Mouse (Mus musculus): ENCODE data around the gene Gm28230. TPM values are rescaled to one million over a fixed set of nuclear protein-coding genes. Genes with fewer than 3 reads are reported as not detected.

Gene Gm28230
- polyA plus RNA-seq, 1 experiment from 2014 or later: not detected

DNA sequence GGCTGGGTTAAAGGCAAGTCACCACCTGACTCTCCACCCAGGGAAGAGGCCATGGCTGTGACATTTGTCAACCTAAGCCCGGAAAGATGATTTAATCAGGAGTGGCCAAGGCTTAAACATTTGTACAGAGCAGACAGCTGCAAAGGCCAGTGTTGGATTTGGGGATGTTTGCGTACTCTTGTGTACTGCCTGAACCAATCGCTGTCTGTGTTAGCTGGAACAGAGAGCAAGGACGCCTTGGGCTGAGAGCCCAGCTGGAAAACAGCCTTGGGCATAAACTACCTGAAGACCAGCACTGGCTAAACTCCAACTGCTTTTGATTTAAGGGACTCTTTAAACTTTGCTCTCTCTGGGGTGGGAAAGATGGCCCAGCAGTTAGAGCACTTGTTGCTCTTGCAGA lies 17.9 kb upstream of the Gm28230 start:
- no peak overlapping the region for H3K9ac ChIP-seq
- ATAC-seq (ENCODE audit: low read depth) (no peak), DNase-seq (no peak)
- peaks cover 13% of the 10 kb centered on the region for H3K4me1 ChIP-seq (replicated peaks)
- H3K4me3 ChIP-seq (replicated peaks): no peak overlapping the region
- 42% methylated on average over 4 of the region's 4 CpGs for WGBS (ENCODE audit: insufficient replicate concordance)
- peaks cover 99% of the 10 kb centered on the region for H3K27me3 ChIP-seq
- H3K27ac ChIP-seq: no peak overlapping the region
- H3K4me2 ChIP-seq: no peak overlapping the region
- H3K9me3 ChIP-seq (replicated peaks): no peaks in the 10 kb centered on the region
- H3K36me3 ChIP-seq: no peaks in the 10 kb centered on the region

DNA sequence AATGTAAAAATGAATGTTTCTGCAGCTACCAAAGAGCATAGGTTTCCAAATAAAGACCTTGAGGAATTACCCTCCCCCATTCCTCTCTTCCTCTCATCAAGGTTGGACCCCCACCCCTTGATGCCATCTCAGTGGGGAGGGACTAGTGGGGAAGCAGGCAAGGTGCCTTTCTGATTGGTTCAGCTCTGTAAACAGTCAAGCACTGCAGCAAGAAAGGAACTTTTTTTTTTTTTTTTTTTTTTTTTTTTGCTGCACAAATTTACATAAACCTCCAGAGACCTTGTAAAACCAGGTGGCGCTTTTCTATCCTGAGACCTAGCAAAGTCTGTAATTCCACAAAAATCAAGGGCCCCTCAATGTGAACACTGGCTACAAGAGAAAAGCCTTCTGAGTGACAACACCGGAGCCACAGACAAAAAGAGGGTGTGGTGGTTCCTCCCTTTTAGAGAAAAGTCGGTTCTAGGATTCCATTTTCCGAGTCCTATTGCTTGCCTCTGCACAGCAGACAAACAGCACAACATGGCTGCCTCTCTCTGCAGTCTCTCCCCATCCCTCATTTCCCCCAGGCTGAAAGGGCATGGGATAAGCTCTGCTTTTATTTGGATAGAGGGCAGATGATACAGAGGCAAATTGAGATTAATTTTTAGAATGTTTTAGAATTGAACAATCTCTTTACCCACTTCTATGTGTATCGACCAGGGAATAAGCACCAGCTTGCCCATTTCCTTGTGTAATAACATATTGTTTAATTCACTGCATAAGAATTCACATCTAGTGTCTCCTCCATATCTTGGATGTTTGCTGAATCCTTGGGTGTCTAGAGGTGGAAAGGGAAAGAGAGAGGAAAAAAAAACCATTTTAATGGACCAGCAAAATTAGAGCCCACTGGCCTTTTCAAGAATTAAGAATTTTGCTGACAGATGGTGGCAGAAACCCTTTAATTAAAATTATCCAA lies 16.8 kb upstream of the Gm28230 start:
- H3K9ac ChIP-seq: no peak overlapping the region
- H3K4me1 ChIP-seq (replicated peaks): peaks cover 11% of the 10 kb centered on the region
- ATAC-seq (ENCODE audit: low read depth) (no peak), DNase-seq (no peak)
- H3K9me3 ChIP-seq (replicated peaks): no peaks in the 10 kb centered on the region
- no peak overlapping the region for H3K4me3 ChIP-seq (replicated peaks)
- H3K27me3 ChIP-seq: peaks cover 99% of the 10 kb centered on the region
- H3K36me3 ChIP-seq: no peaks in the 10 kb centered on the region
- H3K27ac ChIP-seq: no peak overlapping the region
- 15% methylated on average over 5 of the region's 5 CpGs for WGBS (ENCODE audit: insufficient replicate concordance)
- no peak overlapping the region for H3K4me2 ChIP-seq

DNA sequence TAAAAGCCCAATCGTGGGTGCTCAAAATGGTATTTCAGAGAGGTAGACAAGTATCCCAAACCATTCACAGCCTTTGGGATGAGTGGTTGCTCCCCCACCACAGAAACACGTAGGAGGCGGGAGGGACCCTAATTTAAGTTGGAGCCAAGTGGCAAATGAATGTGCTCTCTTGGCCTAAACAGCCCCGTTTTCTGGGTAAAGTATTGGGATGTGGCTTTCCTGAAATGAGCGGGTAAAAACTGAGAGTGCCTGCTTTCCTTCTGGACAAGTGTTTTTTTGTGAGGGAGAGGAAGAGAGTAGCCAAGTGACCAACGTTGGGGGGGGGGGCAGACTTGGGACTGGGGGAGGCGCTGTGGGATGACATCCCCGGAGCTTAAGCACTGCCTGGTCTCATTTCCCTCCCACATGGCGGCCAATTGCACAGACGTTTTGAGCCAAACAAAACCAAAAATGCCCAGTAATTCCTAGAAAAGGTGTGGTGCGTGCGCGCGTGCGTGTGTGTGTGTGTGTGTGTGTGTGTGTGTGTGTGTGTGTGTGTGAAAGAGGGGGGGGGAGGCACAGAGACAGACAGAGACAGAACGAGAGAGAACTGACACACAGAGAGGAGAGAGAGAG lies 15.5 kb upstream of the Gm28230 start:
- Histone ChIP-seq H3K9me3 (replicated peaks) (no peaks in the 10 kb centered on the region), H3K4me1 (replicated peaks) (no peaks in the 10 kb centered on the region), H3K27ac (no peak overlapping the region), H3K36me3 (no peaks in the 10 kb centered on the region), H3K4me3 (replicated peaks) (no peak overlapping the region), H3K9ac (no peak overlapping the region), H3K27me3 (peaks cover 99% of the 10 kb centered on the region), H3K4me2 (no peak overlapping the region)
- 3% methylated on average over 16 of the region's 16 CpGs for WGBS (ENCODE audit: insufficient replicate concordance)
- no peak for ATAC-seq (ENCODE audit: low read depth)
- no peak for DNase-seq

- H3K27ac ChIP-seq: no peak within 1 kb of the TSS
- H3K4me2 ChIP-seq: peak within 1 kb of the TSS; percentile 33
- no peaks in the 10 kb centered on the region for H3K4me1 ChIP-seq (replicated peaks)
- DNase-seq (no peak), ATAC-seq (ENCODE audit: low read depth) (no peak)
- WGBS (ENCODE audit: insufficient replicate concordance): under 1% methylated on average over 65 of the region's 65 CpGs
- peaks cover 99% of the 10 kb centered on the region for H3K27me3 ChIP-seq
- peak within 1 kb of the TSS; percentile 21 for H3K4me3 ChIP-seq (replicated peaks)
- H3K36me3 ChIP-seq: no peaks in the 10 kb centered on the region
- H3K9ac ChIP-seq: no peak within 1 kb of the TSS
- H3K9me3 ChIP-seq (replicated peaks): no peaks in the 10 kb centered on the region
Observed at GRCm38 (mm10) chr2:74711721-74712621, 14.6 kb upstream of the Gm28230 start, which contains the start of the genes Hoxd3 and Hoxd4. Hoxd3 (plus strand) TSS chr2:74711927. Hoxd4 (plus strand) TSS chr2:74711929.

- H3K4me2 ChIP-seq: no peak overlapping the region
- no peak for DNase-seq
- no peak for ATAC-seq (ENCODE audit: low read depth)
- H3K4me3 ChIP-seq (replicated peaks): no peak overlapping the region
- H3K9me3 ChIP-seq (replicated peaks): no peaks in the 10 kb centered on the region
- no peaks in the 10 kb centered on the region for H3K4me1 ChIP-seq (replicated peaks)
- WGBS (ENCODE audit: insufficient replicate concordance): 19% methylated on average over 19 of the region's 19 CpGs
- no peak overlapping the region for H3K27ac ChIP-seq
- H3K36me3 ChIP-seq: no peaks in the 10 kb centered on the region
- no peak overlapping the region for H3K9ac ChIP-seq
- H3K27me3 ChIP-seq: peaks cover 97% of the 10 kb centered on the region
Observed at GRCm38 (mm10) chr2:74713239-74714150, 13.0 kb upstream of the Gm28230 start.

DNA sequence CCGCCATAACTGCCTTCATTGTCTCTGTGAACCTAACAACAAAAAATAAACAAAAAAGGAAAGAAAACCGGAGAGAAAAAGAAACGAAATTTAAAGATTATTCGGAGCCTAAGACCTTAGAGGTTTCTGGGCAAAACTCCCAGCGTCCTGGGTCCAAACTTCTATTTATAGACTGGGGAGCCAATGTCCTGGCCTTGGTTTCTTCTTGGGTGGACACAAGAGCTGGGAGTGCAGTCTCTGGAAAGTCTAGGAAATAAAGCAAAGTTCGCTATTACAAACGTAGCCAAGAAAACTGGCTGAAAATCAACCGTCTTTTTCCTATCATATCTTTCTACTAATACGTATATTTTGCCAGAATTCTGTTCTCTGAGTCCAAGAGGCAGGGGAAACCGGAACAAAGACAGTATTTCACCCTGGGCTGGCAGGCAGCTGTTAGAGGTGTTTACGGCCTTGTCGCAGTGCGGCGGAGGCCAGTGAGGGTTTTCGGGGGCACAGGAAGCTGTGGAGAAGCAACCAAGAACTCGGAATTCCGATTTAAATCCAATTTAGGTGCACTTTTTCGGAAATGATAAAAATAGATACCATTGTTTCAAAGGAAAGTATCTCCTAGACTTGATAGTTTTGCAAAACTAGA lies 12.3 kb upstream of the Gm28230 start:
- no peak overlapping the region for H3K27ac ChIP-seq
- no peaks in the 10 kb centered on the region for H3K4me1 ChIP-seq (replicated peaks)
- no peak overlapping the region for H3K4me3 ChIP-seq (replicated peaks)
- 11% methylated on average over 18 of the region's 18 CpGs for WGBS (ENCODE audit: insufficient replicate concordance)
- no peak overlapping the region for H3K9ac ChIP-seq
- peaks cover 97% of the 10 kb centered on the region for H3K27me3 ChIP-seq
- ATAC-seq (ENCODE audit: low read depth) (no peak), DNase-seq (no peak)
- no peaks in the 10 kb centered on the region for H3K9me3 ChIP-seq (replicated peaks)
- H3K36me3 ChIP-seq: no peaks in the 10 kb centered on the region
- no peak overlapping the region for H3K4me2 ChIP-seq

DNA sequence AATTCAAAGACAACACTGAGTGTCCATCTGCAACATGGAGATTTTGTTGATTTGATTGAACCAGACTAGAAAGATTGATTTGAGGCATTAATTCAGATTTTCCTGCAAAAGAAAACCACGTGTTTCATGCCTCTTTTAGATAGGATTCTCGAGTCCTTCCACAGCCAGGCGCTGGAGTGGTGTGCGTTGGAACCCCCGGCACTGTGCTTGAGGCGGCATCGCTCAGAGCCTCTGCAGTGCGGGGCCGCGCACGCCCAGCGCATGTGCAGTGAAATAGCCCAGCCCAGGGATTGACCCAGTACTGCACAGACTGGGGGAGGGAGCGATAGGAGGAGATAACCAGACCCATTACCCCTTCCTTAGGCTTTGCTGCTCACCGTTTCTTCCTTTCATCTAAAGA lies 11.6 kb upstream of the Gm28230 start:
- no peak overlapping the region for H3K4me3 ChIP-seq (replicated peaks)
- H3K27me3 ChIP-seq: peaks cover 96% of the 10 kb centered on the region
- no peaks in the 10 kb centered on the region for H3K4me1 ChIP-seq (replicated peaks)
- no peak overlapping the region for H3K27ac ChIP-seq
- 2% methylated on average over 14 of the region's 14 CpGs for WGBS (ENCODE audit: insufficient replicate concordance)
- no peaks in the 10 kb centered on the region for H3K36me3 ChIP-seq
- no peak overlapping the region for H3K4me2 ChIP-seq
- DNase-seq (no peak), ATAC-seq (ENCODE audit: low read depth) (no peak)
- H3K9me3 ChIP-seq (replicated peaks): no peaks in the 10 kb centered on the region
- H3K9ac ChIP-seq: no peak overlapping the region

DNA sequence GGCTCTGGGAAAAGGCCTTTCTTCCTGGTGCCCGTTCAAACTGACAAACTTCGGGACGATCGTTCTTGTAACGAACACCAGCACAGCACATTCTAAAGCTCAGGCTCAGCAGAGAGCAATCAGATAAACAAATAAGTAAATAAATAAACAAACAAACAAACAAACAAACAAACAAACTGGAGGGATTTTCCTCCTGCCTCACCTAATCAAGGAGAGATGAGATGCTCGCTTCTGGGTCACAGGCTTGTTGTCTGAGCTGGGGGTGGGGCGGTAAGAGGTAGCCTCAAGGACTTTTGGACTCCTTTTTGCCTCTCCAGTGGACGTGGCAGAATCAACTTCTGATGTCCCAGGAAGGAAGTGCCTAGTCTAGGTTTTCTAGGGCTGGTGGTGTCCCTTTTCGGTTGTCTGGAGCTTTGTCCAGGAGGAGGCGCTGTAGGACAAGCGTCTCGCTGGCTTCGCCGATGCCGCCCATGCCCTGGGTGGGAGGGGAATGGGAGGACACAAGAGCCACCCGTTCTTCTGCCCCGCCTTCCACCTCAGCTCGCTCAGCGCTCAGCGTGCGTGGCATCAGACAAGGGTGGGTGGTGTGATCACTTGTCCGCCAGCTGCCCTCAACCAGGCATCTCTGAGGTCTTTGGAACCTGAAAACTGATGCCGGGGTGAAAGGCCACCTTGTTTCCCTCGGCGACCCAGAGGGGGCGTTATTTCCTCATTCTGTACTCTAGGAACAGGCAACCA lies 10.9 kb upstream of the Gm28230 start:
- H3K36me3 ChIP-seq: no peaks in the 10 kb centered on the region
- H3K9ac ChIP-seq: no peak overlapping the region
- no peaks in the 10 kb centered on the region for H3K9me3 ChIP-seq (replicated peaks)
- H3K27me3 ChIP-seq: peaks cover 96% of the 10 kb centered on the region
- WGBS (ENCODE audit: insufficient replicate concordance): 3% methylated on average over 26 of the region's 26 CpGs
- DNase-seq (peak; percentile 42), ATAC-seq (ENCODE audit: low read depth) (no peak)
- no peak overlapping the region for H3K27ac ChIP-seq
- peak overlapping the region; percentile 32; the same call in 1 of the 2 replicates for H3K4me2 ChIP-seq
- no peaks in the 10 kb centered on the region for H3K4me1 ChIP-seq (replicated peaks)
- H3K4me3 ChIP-seq (replicated peaks): no peak overlapping the region; the same call in 1 of the 2 replicates

DNA sequence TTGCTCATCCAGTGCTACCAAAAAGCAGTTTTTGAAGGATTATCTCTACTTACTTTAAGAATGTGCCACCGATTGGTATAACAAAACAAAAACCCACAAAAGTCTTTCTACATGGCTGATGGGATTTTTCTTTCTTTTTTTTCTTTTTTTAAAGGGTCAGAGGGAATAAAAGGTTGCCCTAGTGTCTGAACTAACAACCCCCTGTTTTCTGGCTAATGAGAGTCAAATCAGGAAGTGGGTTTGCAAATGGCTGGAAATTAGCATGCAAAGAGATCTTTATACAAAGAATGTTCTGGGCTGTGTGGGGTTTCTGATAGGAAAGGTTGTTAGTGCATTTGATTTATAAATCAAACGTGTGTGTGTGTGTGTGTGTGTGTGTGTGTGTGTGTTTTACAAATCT lies 6.1 kb upstream of the Gm28230 start:
- no peaks in the 10 kb centered on the region for H3K36me3 ChIP-seq
- DNase-seq (no peak), ATAC-seq (ENCODE audit: low read depth) (no peak)
- no peak overlapping the region for H3K4me2 ChIP-seq
- 18% methylated on average over 2 of the region's 2 CpGs for WGBS (ENCODE audit: insufficient replicate concordance)
- H3K27ac ChIP-seq: no peak overlapping the region
- no peak overlapping the region for H3K9ac ChIP-seq
- H3K4me1 ChIP-seq (replicated peaks): no peaks in the 10 kb centered on the region
- peaks cover 96% of the 10 kb centered on the region for H3K27me3 ChIP-seq
- H3K4me3 ChIP-seq (replicated peaks): no peak overlapping the region
- H3K9me3 ChIP-seq (replicated peaks): no peaks in the 10 kb centered on the region

Measured in liver, embryonic 13.5 days (tissue).